17 mouse cellular contexts compared by ENCODE assay signal in genomic region chr11:80312049-80312448, GRCm38 (mm10). TPM values are rescaled to one million over a fixed set of nuclear protein-coding genes. Genes with fewer than 3 reads are reported as not detected.
DNase-seq lines count a peak whose midpoint lies in the region; ATAC-seq lines count a peak whose summit lies in the region.
"Had no signal": no experiment of that assay in that cellular context is flagged by ENCODE, and none has a peak within 500 bp of the region (broad histone marks: within the 10 kb centered on the region; RNA-seq: fewer than 3 reads in every experiment).

No protein-coding gene starts in this region.

- H3K9ac ChIP-seq in forebrain, embryonic 11.5 days (ENCODE audit: low read length) = no peak overlapping the region
- H3K9ac ChIP-seq in hindbrain, embryonic 15.5 days = no peak overlapping the region
- H3K9ac ChIP-seq in neural tube, embryonic 11.5 days (ENCODE audit: low read length) = no peak overlapping the region; the same call in 1 of the 2 replicates
- H3K9ac ChIP-seq: embryonic facial prominence, embryonic 13.5 days; liver, embryonic 13.5 days had no signal

- no peak overlapping the region for H3K4me2 ChIP-seq in forebrain, embryonic 11.5 days (ENCODE audit: low read depth, low read length, severe bottlenecking)
- H3K4me2 ChIP-seq in hindbrain, embryonic 15.5 days = no peak overlapping the region
- no peak overlapping the region for H3K4me2 ChIP-seq in neural tube, embryonic 11.5 days (ENCODE audit: low read depth)
- H3K4me2 ChIP-seq: embryonic facial prominence, embryonic 13.5 days; liver, embryonic 13.5 days had no signal

- intact Hi-C loops in gastrocnemius, postnatal 14 days (cut with DNase I; ENCODE audit: low total_unique reads) = no loop called here

- no peak overlapping the region for H3K4me3 ChIP-seq in forebrain, embryonic 11.5 days (ENCODE audit: low read depth, low read length)
- H3K4me3 ChIP-seq in hindbrain, embryonic 15.5 days = no peak overlapping the region
- H3K4me3 ChIP-seq in neural tube, embryonic 11.5 days (ENCODE audit: low read depth, low read length) = no peak overlapping the region
- H3K4me3 ChIP-seq: embryonic facial prominence, embryonic 13.5 days; heart, embryonic 10.5 days; liver, embryonic 13.5 days had no signal

- peak; percentile 70 for DNase-seq in embryo, embryonic 10.5 days (ENCODE audit: low spot score)
- DNase-seq in embryo, embryonic 10 days (ENCODE audit: low spot score) = no peak
- DNase-seq in forebrain, embryonic 11.5 days (ENCODE audit: low spot score) = no peak
- DNase-seq in neural tube, embryonic 11.5 days (ENCODE audit: low spot score) = peak; percentile 68
- DNase-seq in gastrocnemius, postnatal 14 days = no peak
- DNase-seq in spleen, postnatal 10 days (ENCODE audit: low spot score in 2 of 2) = no peak
- no peak for DNase-seq in gastrocnemius, adult 8-10 months (ENCODE audit: low spot score in 2 of 2)
- DNase-seq: cerebellum, adult 8-10 months; gastrocnemius, postnatal 25 days; kidney, adult 8-10 months; layer of hippocampus, postnatal 36 days; liver, embryonic 13.5 days; thymus, postnatal 36 days had no signal

- peak overlapping the region; percentile 81 for H3K27ac ChIP-seq in forebrain, embryonic 11.5 days (ENCODE audit: low read depth, low read length)
- 0 out of 2 replicates have a peak overlapping the region, but pooled peaks have one; percentile 17 for H3K27ac ChIP-seq in hindbrain, embryonic 15.5 days (replicated peaks)
- peak overlapping the region; percentile 95 for H3K27ac ChIP-seq in neural tube, embryonic 11.5 days (ENCODE audit: low read depth, low read length)
- H3K27ac ChIP-seq: embryonic facial prominence, embryonic 13.5 days; heart, embryonic 10.5 days; liver, embryonic 13.5 days; stomach, postnatal 0 days had no signal

- 33% methylated on average over 2 of the region's 2 CpGs for WGBS in forebrain, embryonic 11.5 days
- WGBS in hindbrain, embryonic 15.5 days = 21% methylated on average over 2 of the region's 2 CpGs
- WGBS in neural tube, embryonic 11.5 days = 13% methylated on average over 2 of the region's 2 CpGs

- ATAC-seq in forebrain, embryonic 11.5 days (replicated peaks; ENCODE audit: low FRiP score) = peak; percentile 50
- no peak for ATAC-seq in hindbrain, embryonic 15.5 days (ENCODE audit: low FRiP score, low read depth)
- ATAC-seq in neural tube, embryonic 11.5 days (ENCODE audit: insufficient read depth, low FRiP score, low TSS enrichment) = peak; percentile 76

- H3K9me3 ChIP-seq in forebrain, embryonic 11.5 days (ENCODE audit: control insufficient read depth, low read length) = no peaks in the 10 kb centered on the region
- no peaks in the 10 kb centered on the region for H3K9me3 ChIP-seq in hindbrain, embryonic 15.5 days
- no peaks in the 10 kb centered on the region for H3K9me3 ChIP-seq in neural tube, embryonic 11.5 days (ENCODE audit: control insufficient read depth, low read length)
- H3K9me3 ChIP-seq: embryonic facial prominence, embryonic 13.5 days; heart, embryonic 10.5 days; liver, embryonic 13.5 days had no signal

- H3K36me3 ChIP-seq in forebrain, embryonic 11.5 days (ENCODE audit: control insufficient read depth, insufficient read depth, low read length) = no peaks in the 10 kb centered on the region
- H3K36me3 ChIP-seq in hindbrain, embryonic 15.5 days = no peaks in the 10 kb centered on the region
- no peaks in the 10 kb centered on the region for H3K36me3 ChIP-seq in neural tube, embryonic 11.5 days (ENCODE audit: control insufficient read depth, insufficient read depth, low read length)
- H3K36me3 ChIP-seq: embryonic facial prominence, embryonic 13.5 days; heart, embryonic 10.5 days; liver, embryonic 13.5 days had no signal

- H3K4me1 ChIP-seq in forebrain, embryonic 11.5 days (replicated peaks; ENCODE audit: control insufficient read depth, insufficient read depth, low read length) = peaks cover 22% of the 10 kb centered on the region
- peaks cover 24% of the 10 kb centered on the region for H3K4me1 ChIP-seq in hindbrain, embryonic 15.5 days (replicated peaks)
- H3K4me1 ChIP-seq in neural tube, embryonic 11.5 days (ENCODE audit: control insufficient read depth, insufficient read depth, low read length) = peaks cover 50% of the 10 kb centered on the region
- H3K4me1 ChIP-seq: embryonic facial prominence, embryonic 13.5 days; liver, embryonic 13.5 days had no signal

- no peaks in the 10 kb centered on the region for H3K27me3 ChIP-seq in forebrain, embryonic 11.5 days (ENCODE audit: control insufficient read depth, insufficient read depth, low read length)
- H3K27me3 ChIP-seq in hindbrain, embryonic 15.5 days = no peaks in the 10 kb centered on the region
- no peaks in the 10 kb centered on the region for H3K27me3 ChIP-seq in neural tube, embryonic 11.5 days (ENCODE audit: control insufficient read depth, insufficient read depth, low read length)
- H3K27me3 ChIP-seq: embryonic facial prominence, embryonic 13.5 days had no signal

RNA-seq across cellular contexts. Expression of gene Rhbdl3, which starts 11.3 kb away (rescaled TPM):
- 9.0 and 10.8 TPM in 2 replicates for polyA plus RNA-seq in forebrain, embryonic 11.5 days (2014; fragmentation: Nextera tagmentation; extraction: Ambion mirVana)
- 6.9 and 8.1 TPM in 2 replicates for polyA plus RNA-seq in hindbrain, embryonic 15.5 days (2015; fragmentation: Nextera tagmentation; extraction: Ambion mirVana)
- 33.5 and 42.7 TPM in 2 replicates for polyA plus RNA-seq in neural tube, embryonic 11.5 days (2014; fragmentation: Nextera tagmentation; extraction: Ambion mirVana)
- total RNA-seq in gastrocnemius, postnatal 14 days (2021) = 10 to 100 TPM; 10.6 to 11.4 TPM
- 1 to 10 TPM; 2.8 to 8.4 (median 4.6) TPM for total RNA-seq in gastrocnemius, adult 8-10 months (2022)

Comparison
In these comparisons a context has a peak if more than half of its experiments do, and no peak if none do; other contexts are left out.
1. DNase-seq: peak in embryo, embryonic 10.5 days (single experiment) and neural tube, embryonic 11.5 days (single experiment); none in embryo, embryonic 10 days (single experiment), forebrain, embryonic 11.5 days (single experiment), gastrocnemius, postnatal 14 days (single experiment), spleen, postnatal 10 days (0 of 2) and gastrocnemius, adult 8-10 months (0 of 2).
2. H3K27ac ChIP-seq: peak in every context shown above with its lines; median percentile 95 in neural tube, embryonic 11.5 days; 81 in forebrain, embryonic 11.5 days; 17 in hindbrain, embryonic 15.5 days.